ENCODE assay signal across 24 mouse cellular contexts in genomic region chr10:66796296-66796695, GRCm38 (mm10).
"Had no signal": no experiment of that assay in that cellular context is flagged by ENCODE, and none has a peak within 500 bp of the region (broad histone marks: within the 10 kb centered on the region; RNA-seq: fewer than 3 reads in every experiment).

No protein-coding gene starts in this region.

- H3K4me1 ChIP-seq: embryonic facial prominence, embryonic 12.5 days; embryonic facial prominence, embryonic 13.5 days; embryonic facial prominence, embryonic 15.5 days; forebrain, embryonic 12.5 days; forebrain, embryonic 15.5 days had no signal

- DNase-seq: cerebellum, adult 8-10 months; cerebellum, adult 9-10 months; cerebellum, adult 9-11 months; cerebellum, postnatal 36 days; embryo, embryonic 11 days; forebrain, postnatal 0 days; gastrocnemius, adult 2 months; gastrocnemius, postnatal 10 days; gastrocnemius, postnatal 14 days; gastrocnemius, postnatal 25 days; gastrocnemius, postnatal 36 days; heart, adult 18-20 months; heart, adult 2 months had no signal

- H3K36me3 ChIP-seq: embryonic facial prominence, embryonic 10.5 days; embryonic facial prominence, embryonic 12.5 days; embryonic facial prominence, embryonic 13.5 days; embryonic facial prominence, embryonic 15.5 days; forebrain, embryonic 10.5 days; forebrain, embryonic 12.5 days; forebrain, embryonic 15.5 days had no signal

- H3K27ac ChIP-seq: embryonic facial prominence, embryonic 10.5 days; embryonic facial prominence, embryonic 12.5 days; embryonic facial prominence, embryonic 13.5 days; embryonic facial prominence, embryonic 15.5 days; forebrain, embryonic 10.5 days; forebrain, embryonic 12.5 days; forebrain, embryonic 13.5 days; forebrain, embryonic 15.5 days; gastrocnemius, adult 2 months; heart, adult 2 months had no signal

- H3K27me3 ChIP-seq: embryonic facial prominence, embryonic 12.5 days; embryonic facial prominence, embryonic 13.5 days; embryonic facial prominence, embryonic 15.5 days; forebrain, embryonic 13.5 days; forebrain, embryonic 15.5 days had no signal

- H3K4me2 ChIP-seq: embryonic facial prominence, embryonic 12.5 days; embryonic facial prominence, embryonic 13.5 days; embryonic facial prominence, embryonic 15.5 days; forebrain, embryonic 12.5 days; forebrain, embryonic 13.5 days; forebrain, embryonic 15.5 days had no signal

- ATAC-seq: forebrain, embryonic 13.5 days; forebrain, embryonic 14.5 days; forebrain, embryonic 15.5 days; forebrain, embryonic 16.5 days; forebrain, postnatal 0 days had no signal

- H3K9me3 ChIP-seq: embryonic facial prominence, embryonic 10.5 days; embryonic facial prominence, embryonic 12.5 days; embryonic facial prominence, embryonic 13.5 days; embryonic facial prominence, embryonic 15.5 days; forebrain, embryonic 10.5 days; forebrain, embryonic 12.5 days; forebrain, embryonic 13.5 days; forebrain, embryonic 15.5 days had no signal

- H3K9ac ChIP-seq: embryonic facial prominence, embryonic 12.5 days; embryonic facial prominence, embryonic 13.5 days; embryonic facial prominence, embryonic 15.5 days; forebrain, embryonic 12.5 days; forebrain, embryonic 13.5 days; forebrain, embryonic 15.5 days; forebrain, postnatal 0 days had no signal

- H3K4me3 ChIP-seq: embryonic facial prominence, embryonic 10.5 days; embryonic facial prominence, embryonic 12.5 days; embryonic facial prominence, embryonic 13.5 days; embryonic facial prominence, embryonic 15.5 days; erythroblast, embryonic 14.5 days; forebrain, embryonic 10.5 days; forebrain, embryonic 12.5 days; forebrain, embryonic 13.5 days; forebrain, embryonic 15.5 days; gastrocnemius, adult 2 months; heart, adult 2 months had no signal
